In genomic region chr17:27533354-27533753, GRCm38 (mm10) we compare ENCODE assay signal across 1 mouse cellular context.
TF ChIP-seq lines count a peak whose summit lies in the region.

No protein-coding gene starts in this region.

TF ChIP-seq in MEL, 35 proteins besides CTCF, POLR2A, EP300 and RAD21:
- peak; percentile 37 for TF ChIP-seq SMC3 (IDR thresholded peaks at IDR 0.05; ENCODE audit: low read depth, low read length)
- peak; percentile 42 for TF ChIP-seq ZC3H11A (IDR thresholded peaks at IDR 0.05; ENCODE audit: low read depth, low read length)
- TF ChIP-seq ELF1 (IDR thresholded peaks at IDR 0.05; ENCODE audit: low read depth, low read length), result no peak
